Mouse (Mus musculus) heart, adult 2 months (tissue): ENCODE data around the gene Vmn1r93. TPM values are rescaled to one million over a fixed set of nuclear protein-coding genes. Genes with fewer than 3 reads are reported as not detected.
"Not testable (repeated sequence)": the region's sequence is repeated elsewhere in the genome, so short reads cannot be mapped to it uniquely, and the experiment has no call there.

ENCODE experiments used
- DNase-seq, 2 experiments: peaks; one replicate each; pipeline ENCODE4 v3.0.0; 2021
- H3K27ac ChIP-seq: fragments of 200-600 bp; 2 replicates; pipeline ENCODE4 v1.8.1; 2022
- H3K27me3 ChIP-seq: fragments of 200-500 bp; 2 replicates; pipeline ENCODE4 v1.6.1; 2012; ENCODE audit warnings: mild to moderate bottlenecking, low read length, inconsistent platforms, mixed read lengths; ENCODE audit not compliant: control insufficient read depth, insufficient read depth
- H3K36me3 ChIP-seq: fragments of 200-500 bp; 2 replicates; pipeline ENCODE4 v1.6.1; 2012; ENCODE audit warnings: low read length, inconsistent platforms; ENCODE audit not compliant: control insufficient read depth, insufficient read depth
- H3K4me1 ChIP-seq: fragments of 200-500 bp; 2 replicates; pipeline ENCODE4 v1.6.1; 2011; ENCODE audit warnings: low read length; ENCODE audit not compliant: control insufficient read depth, insufficient read depth
- H3K4me3 ChIP-seq: fragments of 200-600 bp; 2 replicates; pipeline ENCODE4 v1.8.1; 2022
- H3K79me2 ChIP-seq: fragments of 200-500 bp; replicated peaks from 2 replicates; pipeline ENCODE4 v1.6.1; 2012; ENCODE audit warnings: mild to moderate bottlenecking, inconsistent platforms, low read length, moderate library complexity, mixed read lengths; ENCODE audit not compliant: control insufficient read depth, insufficient read depth
- H3K9ac ChIP-seq: fragments of 200-500 bp; 2 replicates; pipeline ENCODE4 v1.6.1; 2012; ENCODE audit warnings: low read depth, mild to moderate bottlenecking, control low read depth, inconsistent platforms, low read length, mixed read lengths
- WGBS: fragments of 180-500 bp; shearing (Covaris S2); methylation state at CpG from one replicate; pipeline ENCODE4 v1.1.7; 2018; 5-methylcytosine and 5-hydroxymethylcytosine counted together
- intact Hi-C: fragments of 180-260 bp; cut with DNase I; formaldehyde crosslinking; loops from one replicate; pipeline ENCODE4 v1.15.1; 2025
- long read RNA-seq: library from polyadenylated mRNA; stranded (forward); transcript quantifications from one replicate; pipeline ENCODE4 v2.0.0, GENCODE M21; 2021
- polyA plus RNA-seq: library from polyadenylated mRNA; depleted of rRNA; stranded (reverse); fragments of >200 nt; gene quantifications from 2 replicates; pipeline ENCODE4 v1.2.3, GENCODE M21; 2012; rRNA removed
- total RNA-seq, 2 experiments: library from RNA; stranded (reverse); gene quantifications; 2 replicates each; pipeline ENCODE4 v1.2.3; 2021

Gene Vmn1r93
- total RNA-seq, result not detected
- polyA plus RNA-seq, result not detected in 2 replicates
- long read RNA-seq, result 0 reads

DNA sequence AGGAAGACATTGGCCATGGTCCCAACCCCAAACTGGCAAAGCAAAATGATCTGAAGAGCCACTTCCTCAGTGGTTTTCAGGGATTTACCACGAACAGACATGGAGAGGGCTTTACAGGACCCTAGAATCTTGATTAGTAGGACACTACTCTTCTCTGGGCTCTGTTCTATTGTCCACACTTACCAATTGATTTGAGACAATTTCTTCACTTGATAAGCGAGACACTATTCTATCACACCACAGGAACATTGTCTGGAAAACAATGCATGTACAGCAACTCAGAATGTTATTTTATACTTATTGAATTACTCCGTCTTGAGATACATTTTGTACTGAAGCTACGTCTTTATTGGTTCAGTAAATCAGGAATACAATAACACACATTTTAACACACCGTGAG is at the start of gene Vmn1r93:
Gene Vmn1r93 (minus strand): TSS at position 101 of the 400 bp plus-strand sequence.
- H3K4me3 ChIP-seq, result not testable (repeated sequence)
- WGBS, result no CpG with 5 or more reads among the region's 5 CpGs

DNA sequence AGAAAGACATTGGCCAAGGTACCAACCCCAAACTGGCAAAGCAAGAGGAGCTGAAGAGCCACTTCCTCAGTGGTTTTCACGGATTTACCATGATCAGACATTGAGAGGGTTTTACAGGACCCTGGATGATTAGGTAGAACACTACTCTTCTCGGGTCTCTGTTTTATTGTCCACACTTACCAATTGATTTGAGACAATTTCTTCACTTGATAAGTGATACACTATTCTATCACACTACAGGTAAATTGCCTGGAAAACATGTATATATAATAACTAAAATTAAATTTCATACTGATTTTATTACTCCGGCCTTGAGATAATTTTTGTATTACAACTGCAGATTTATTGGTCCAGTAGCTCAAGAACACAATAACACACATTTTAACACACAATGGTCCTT is 29.4 kb upstream of the Vmn1r93 start, which contains the start of gene Vmn1r94:
Gene Vmn1r94 (minus strand): TSS at position 101 of the 400 bp plus-strand sequence.
- not testable (repeated sequence) for DNase-seq

More for the DNA sequence above, at the start of gene Vmn1r93:
- H3K79me2 ChIP-seq, H3K9ac ChIP-seq, DNase-seq, H3K36me3 ChIP-seq, intact Hi-C loops, H3K4me1 ChIP-seq, H3K27ac ChIP-seq, H3K27me3 ChIP-seq: not testable (repeated sequence)

DNA sequence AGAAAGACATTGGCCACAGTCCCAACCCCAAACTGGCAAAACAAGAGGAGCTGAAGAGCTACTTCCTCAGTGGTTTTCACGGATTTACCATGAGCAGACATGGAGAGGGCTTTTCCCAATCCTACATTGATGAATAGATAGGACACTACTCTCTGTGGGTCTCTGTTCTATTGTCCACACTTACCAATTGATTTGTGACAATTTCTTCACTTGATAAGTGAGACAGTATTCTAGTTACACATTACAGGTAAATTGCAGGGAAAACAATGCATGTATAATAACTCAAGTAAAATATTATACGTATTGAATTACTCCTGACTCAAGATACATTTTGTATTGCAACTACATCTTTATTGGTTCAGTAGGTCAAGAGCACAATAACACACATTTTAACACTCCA is 16.4 kb downstream of the Vmn1r93 start, which contains the start of gene Gm16442:
Gene Gm16442 (minus strand): TSS at position 101 of the 400 bp plus-strand sequence.
- WGBS, result no CpG with 5 or more reads among the region's 2 CpGs
- H3K4me3 ChIP-seq, H3K27me3 ChIP-seq, intact Hi-C loops, DNase-seq, H3K27ac ChIP-seq, H3K36me3 ChIP-seq, H3K79me2 ChIP-seq, H3K9ac ChIP-seq, H3K4me1 ChIP-seq: not testable (repeated sequence)

More for the DNA sequence above, 29.4 kb upstream of the Vmn1r93 start, which contains the start of gene Vmn1r94:
- H3K9ac ChIP-seq, H3K27me3 ChIP-seq, intact Hi-C loops, H3K27ac ChIP-seq, H3K4me1 ChIP-seq, H3K4me3 ChIP-seq, H3K36me3 ChIP-seq, H3K79me2 ChIP-seq: not testable (repeated sequence)
- no CpG with 5 or more reads among the region's 3 CpGs for WGBS

DNA sequence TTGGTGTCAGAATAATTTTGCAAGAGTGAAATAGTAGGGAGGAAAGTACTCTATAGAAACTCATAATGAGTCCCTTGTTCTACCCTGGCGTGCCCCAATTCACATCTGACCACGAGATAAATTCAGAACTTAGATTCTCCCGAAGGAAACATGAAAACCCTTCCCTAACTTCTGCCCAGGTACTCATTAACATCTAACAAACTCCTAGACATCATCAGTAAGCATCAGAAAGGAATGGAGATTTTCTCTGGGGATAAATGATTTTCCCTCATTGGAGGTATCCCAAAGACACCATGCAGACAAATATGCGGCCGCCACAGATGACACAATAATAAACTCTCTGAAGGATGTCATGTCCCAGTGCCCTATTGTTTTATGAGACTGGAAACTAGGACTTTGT is 39.5 kb downstream of the Vmn1r93 start, which contains the start of gene Vmn1r91:
Gene Vmn1r91 (plus strand): TSS at position 301 of the 400 bp plus-strand sequence.
- H3K79me2 ChIP-seq, H3K4me1 ChIP-seq, H3K27ac ChIP-seq, H3K36me3 ChIP-seq, H3K4me3 ChIP-seq, H3K27me3 ChIP-seq, DNase-seq, intact Hi-C loops, H3K9ac ChIP-seq: not testable (repeated sequence)
- 70% methylated on average over 5 of the region's 5 CpGs for WGBS

Other genes starting within 250 kb of the Vmn1r93 start
- gene Pvr, start 217.9 kb downstream of the Vmn1r93 start, total RNA-seq, result 10 to 100 TPM; 20.1 to 24.5 TPM
- gene Pvr, start 217.9 kb downstream of the Vmn1r93 start, polyA plus RNA-seq, result 18.1 and 34.0 TPM in 2 replicates
- gene Igsf23, start 188.3 kb downstream of the Vmn1r93 start, total RNA-seq, result 1 to 10 TPM; 1.9 to 2.9 TPM
- 8.6 and 9.9 TPM in 2 replicates for gene Igsf23, start 188.3 kb downstream of the Vmn1r93 start, polyA plus RNA-seq
- gene Ceacam20, start 173.7 kb downstream of the Vmn1r93 start, total RNA-seq, result not detected
- not detected in 2 replicates for gene Ceacam20, start 173.7 kb downstream of the Vmn1r93 start, polyA plus RNA-seq
- not detected for gene Nlrp9b, start 147.6 kb downstream of the Vmn1r93 start, total RNA-seq
- gene Nlrp9b, start 147.6 kb downstream of the Vmn1r93 start, polyA plus RNA-seq, result not detected in 2 replicates
- not detected for gene Vmn1r91, start 39.4 kb downstream of the Vmn1r93 start, total RNA-seq
- not detected in 2 replicates for gene Vmn1r91, start 39.4 kb downstream of the Vmn1r93 start, polyA plus RNA-seq
- gene Gm16442, start 16.5 kb downstream of the Vmn1r93 start, total RNA-seq, result not detected
- gene Gm16442, start 16.5 kb downstream of the Vmn1r93 start, polyA plus RNA-seq, result not detected in 2 replicates
- not detected for gene Vmn1r94, start 29.3 kb upstream of the Vmn1r93 start, total RNA-seq
- not detected in 2 replicates for gene Vmn1r94, start 29.3 kb upstream of the Vmn1r93 start, polyA plus RNA-seq
- not detected for gene Vmn1r95, start 54.6 kb upstream of the Vmn1r93 start, total RNA-seq
- gene Vmn1r95, start 54.6 kb upstream of the Vmn1r93 start, polyA plus RNA-seq, result not detected in 2 replicates
- gene Gm6164, start 66.5 kb upstream of the Vmn1r93 start, total RNA-seq, result not detected
- gene Gm6164, start 66.5 kb upstream of the Vmn1r93 start, polyA plus RNA-seq, result not detected in 2 replicates
- not detected for gene Gm4498, start 94.7 kb upstream of the Vmn1r93 start, total RNA-seq
- gene Gm4498, start 94.7 kb upstream of the Vmn1r93 start, polyA plus RNA-seq, result not detected in 2 replicates
- not detected for gene Gm5890, start 123.7 kb upstream of the Vmn1r93 start, total RNA-seq
- gene Gm5890, start 123.7 kb upstream of the Vmn1r93 start, polyA plus RNA-seq, result not detected in 2 replicates
- gene Gm4133, start 195.0 kb upstream of the Vmn1r93 start, total RNA-seq, result not detected
- not detected in 2 replicates for gene Gm4133, start 195.0 kb upstream of the Vmn1r93 start, polyA plus RNA-seq
- not detected for gene Gm5728, start 236.3 kb upstream of the Vmn1r93 start, total RNA-seq
- gene Gm5728, start 236.3 kb upstream of the Vmn1r93 start, polyA plus RNA-seq, result not detected in 2 replicates